Mouse (Mus musculus): ENCODE results near the gene Aicda. TPM values are rescaled to one million over a fixed set of nuclear protein-coding genes. Genes with fewer than 3 reads are reported as not detected.

Gene Aicda
- total and polyA plus RNA-seq, 3 experiments = 5.4 to 41.1 (median 33.3) TPM

DNA sequence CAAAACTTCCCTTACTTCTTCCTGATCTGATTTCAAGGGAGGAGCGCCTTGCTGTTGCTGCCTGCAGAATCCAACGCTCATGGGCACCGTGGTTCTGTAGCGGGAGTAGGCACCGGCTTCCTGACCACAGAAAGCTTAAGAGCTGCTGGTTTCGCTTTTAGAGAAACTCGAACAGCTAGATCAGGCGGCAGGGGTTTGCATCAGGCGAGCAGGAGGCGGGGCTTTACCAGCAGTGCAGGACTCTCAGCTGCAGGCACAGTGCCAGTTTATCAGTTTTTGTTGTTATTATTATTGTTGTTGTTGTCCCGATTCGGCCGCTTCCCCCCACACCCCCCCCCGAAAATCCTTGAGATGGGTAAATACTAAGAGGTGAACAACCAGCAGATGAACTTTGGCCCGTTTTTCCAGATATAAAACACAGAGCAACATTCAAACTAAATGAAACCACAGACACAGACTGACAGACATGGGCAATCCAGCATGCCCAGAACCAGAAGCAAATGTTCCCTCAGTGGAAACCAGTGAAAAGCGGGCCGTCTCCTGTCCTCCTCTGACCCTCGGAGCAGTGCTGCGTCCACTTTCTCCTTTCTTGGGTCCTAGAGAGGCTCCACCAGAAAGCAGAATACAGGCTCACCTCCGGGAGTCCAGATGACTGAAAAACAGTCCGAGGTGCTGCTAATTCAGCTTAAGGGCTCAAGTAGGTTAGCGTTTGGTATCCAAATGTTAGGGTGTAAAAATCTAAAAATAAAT lies 48.8 kb downstream of the Aicda start, which contains the start of gene Apobec1 (continued):
- TF ChIP-seq KAT2A (IDR thresholded peaks at IDR 0.05; ENCODE audit: insufficient replicate concordance, low read length) (no peak), NRF1 (IDR thresholded peaks at IDR 0.05; ENCODE audit: low read depth, low read length) (0 out of 2 replicates have a peak, but pooled peaks have one; percentile 8), ETS1 (conservative IDR thresholded peaks at IDR 0.05; ENCODE audit: low read depth, low read length) (peak; percentile 81), PAX5 (IDR thresholded peaks at IDR 0.05; ENCODE audit: low read length) (no peak), TCF12 (IDR thresholded peaks at IDR 0.05; ENCODE audit: low read depth, low read length) (peak; percentile 64), CTCF (conservative IDR thresholded peaks at IDR 0.05 in 1 of 2, IDR thresholded peaks at IDR 0.05 in 1 of 2; ENCODE audit: low read depth in 2 of 2, low read length in 2 of 2) (no peak), ELF1 (IDR thresholded peaks at IDR 0.05; ENCODE audit: low read depth, low read length) (peak; percentile 42; the same call in 1 of the 2 replicates), POLR2AphosphoS2 (IDR thresholded peaks at IDR 0.05; ENCODE audit: low read depth, low read length) (peak; percentile 60; the same call in 1 of the 2 replicates), CHD1 (IDR thresholded peaks at IDR 0.05; ENCODE audit: low read depth, low read length) (peak; percentile 35)

DNA sequence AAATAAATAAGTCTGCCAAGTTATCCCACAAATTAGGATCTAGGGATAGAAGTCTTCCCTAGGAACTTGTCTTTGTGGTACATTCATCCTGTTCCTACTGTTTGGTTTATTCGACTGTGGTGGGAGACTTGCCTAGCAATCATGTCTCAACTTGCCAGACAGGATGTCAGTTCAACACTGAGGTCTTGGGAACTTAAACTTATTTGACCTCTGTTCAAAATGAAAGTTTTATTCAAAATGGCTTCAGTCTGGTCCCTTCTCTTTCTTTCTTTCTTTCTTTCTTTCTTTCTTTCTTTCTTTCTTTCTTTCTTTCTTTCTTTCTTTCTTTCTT lies 49.4 kb downstream of the Aicda start:
- dilution Hi-C loops (cut with MboI; ENCODE audit: extremely low pct_ligation_motif_present, extremely low pct_unique_long_range_greater_than_20kb, low sequenced_read_pairs) = no loop called here
- peak; percentile 57 for TF ChIP-seq EP300 (IDR thresholded peaks at IDR 0.05; ENCODE audit: low read length)
- no peak for TF ChIP-seq MYC (IDR thresholded peaks at IDR 0.05; ENCODE audit: low read depth, low read length)
- peak; percentile 93 for TF ChIP-seq CHD1 (IDR thresholded peaks at IDR 0.05; ENCODE audit: low read depth, low read length)
- Histone ChIP-seq H3K27ac (ENCODE audit: insufficient read depth, low read depth) (peak overlapping the region; percentile 95; the same call in 1 of the 2 replicates), H3K36me3 (replicated peaks in 1 of 2; ENCODE audit: control insufficient read depth in 1 of 2, insufficient read depth in 1 of 2, low read length in 1 of 2) (peaks cover 4 to 11% of the 10 kb centered on the region in 2 experiments), H3K4me3 (replicated peaks in 1 of 3; ENCODE audit: low read depth in 2 of 3, low read length in 2 of 3, poor library complexity in 1 of 3) (peak overlapping the region in 2 of 3 experiments; percentile 66 to 98), H3K9ac (ENCODE audit: insufficient read depth, low read depth) (peak overlapping the region; percentile 75), H3K27me3 (replicated peaks) (no peaks in the 10 kb centered on the region), H3K4me1 (ENCODE audit: control insufficient read depth in 1 of 2, insufficient read depth in 2 of 2) (peaks cover 2 to 11% of the 10 kb centered on the region in 2 experiments; a peak in 2 of 4 replicates), H3K9me3 (replicated peaks; ENCODE audit: low read length) (no peaks in the 10 kb centered on the region), H3K4me2 (ENCODE audit: insufficient read depth, low read depth, poor library complexity, severe bottlenecking) (peak overlapping the region; percentile 39), H3K79me2 (replicated peaks; ENCODE audit: control insufficient read depth, extremely low read depth, insufficient read depth, poor library complexity, severe bottlenecking) (peaks cover 34% of the 10 kb centered on the region)
- in situ Hi-C loops (cut with MboI; ENCODE audit: low pct_ligation_motif_present, low pct_unique_long_range_greater_than_20kb, low sequenced_read_pairs) = no loop called here
- peak; percentile 59 for DNase-seq (ENCODE audit: extremely low read depth)

DNA sequence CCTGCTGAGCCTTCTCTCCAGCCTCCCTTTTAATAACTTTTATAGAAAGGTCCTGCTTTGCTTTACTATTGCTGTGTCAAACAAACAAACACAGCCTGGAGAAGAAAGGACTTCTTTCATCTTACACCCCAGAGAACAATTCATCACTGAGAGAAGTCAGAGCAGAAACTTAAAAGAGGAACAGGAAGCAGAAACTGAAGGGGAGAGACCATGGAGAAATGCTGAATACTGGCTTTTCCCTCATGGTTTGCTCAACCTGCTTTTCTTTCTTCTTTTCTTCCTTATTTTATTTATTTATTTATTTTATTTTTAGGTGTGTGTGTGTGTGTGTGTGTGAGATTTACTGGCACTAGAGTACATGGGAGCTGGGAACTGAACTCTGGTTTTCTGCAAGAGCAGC lies 50.7 kb downstream of the Aicda start:
- Histone ChIP-seq H3K27ac (ENCODE audit: insufficient read depth, low read depth) (peak overlapping the region; percentile 16; the same call in 1 of the 2 replicates), H3K27me3 (replicated peaks) (no peaks in the 10 kb centered on the region), H3K9ac (ENCODE audit: insufficient read depth, low read depth) (no peak overlapping the region), H3K4me3 (replicated peaks in 1 of 3; ENCODE audit: low read depth in 2 of 3, low read length in 2 of 3, poor library complexity in 1 of 3) (no peak overlapping the region), H3K4me2 (ENCODE audit: insufficient read depth, low read depth, poor library complexity, severe bottlenecking) (no peak overlapping the region), H3K9me3 (replicated peaks; ENCODE audit: low read length) (no peaks in the 10 kb centered on the region), H3K79me2 (replicated peaks; ENCODE audit: control insufficient read depth, extremely low read depth, insufficient read depth, poor library complexity, severe bottlenecking) (peaks cover 22% of the 10 kb centered on the region), H3K36me3 (replicated peaks in 1 of 2; ENCODE audit: control insufficient read depth in 1 of 2, insufficient read depth in 1 of 2, low read length in 1 of 2) (peaks cover 4% of the 10 kb centered on the region in 2 experiments), H3K4me1 (ENCODE audit: control insufficient read depth in 1 of 2, insufficient read depth in 2 of 2) (peaks cover 2 to 11% of the 10 kb centered on the region in 2 experiments; a peak in 2 of 4 replicates)
- peak; percentile 34 for DNase-seq (ENCODE audit: extremely low read depth)
- dilution Hi-C loops (cut with MboI; ENCODE audit: extremely low pct_ligation_motif_present, extremely low pct_unique_long_range_greater_than_20kb, low sequenced_read_pairs) = no loop called here
- in situ Hi-C loops (cut with MboI; ENCODE audit: low pct_ligation_motif_present, low pct_unique_long_range_greater_than_20kb, low sequenced_read_pairs) = no loop called here
- TF ChIP-seq IRF4 (IDR thresholded peaks at IDR 0.05; ENCODE audit: low read depth, low read length) (peak; percentile 58; the same call in 1 of the 2 replicates), ZC3H11A (IDR thresholded peaks at IDR 0.05; ENCODE audit: low read depth, low read length) (no peak), CHD1 (IDR thresholded peaks at IDR 0.05; ENCODE audit: low read depth, low read length) (no peak), E2F4 (IDR thresholded peaks at IDR 0.05; ENCODE audit: insufficient replicate concordance, low read depth, low read length) (no peak), GABPA (IDR thresholded peaks at IDR 0.05; ENCODE audit: insufficient replicate concordance, low read depth, low read length) (no peak), KAT2A (IDR thresholded peaks at IDR 0.05; ENCODE audit: insufficient replicate concordance, low read length) (no peak), CTCF (conservative IDR thresholded peaks at IDR 0.05 in 1 of 2, IDR thresholded peaks at IDR 0.05 in 1 of 2; ENCODE audit: low read depth in 2 of 2, low read length in 2 of 2) (no peak), TBP (conservative IDR thresholded peaks at IDR 0.05; ENCODE audit: low read depth, low read length) (no peak), POLR2AphosphoS2 (IDR thresholded peaks at IDR 0.05; ENCODE audit: low read depth, low read length) (no peak), RAD21 (IDR thresholded peaks at IDR 0.05; ENCODE audit: low read depth, low read length) (no peak), POLR2A (IDR thresholded peaks at IDR 0.05; ENCODE audit: low read depth, low read length) (no peak), TCF12 (IDR thresholded peaks at IDR 0.05; ENCODE audit: low read depth, low read length) (no peak), MYC (IDR thresholded peaks at IDR 0.05; ENCODE audit: low read depth, low read length) (no peak), MEF2A (IDR thresholded peaks at IDR 0.05; ENCODE audit: borderline replicate concordance, low read depth, low read length) (no peak), PAX5 (IDR thresholded peaks at IDR 0.05; ENCODE audit: low read length) (no peak), ZNF384 (IDR thresholded peaks at IDR 0.05; ENCODE audit: low read depth, low read length) (no peak), MAX (IDR thresholded peaks at IDR 0.05; ENCODE audit: low read length) (no peak), ZKSCAN1 (IDR thresholded peaks at IDR 0.05; ENCODE audit: borderline replicate concordance, low read depth, low read length) (no peak), CHD2 (IDR thresholded peaks at IDR 0.05; ENCODE audit: low read length) (no peak), SIN3A (IDR thresholded peaks at IDR 0.05; ENCODE audit: low read length) (no peak), EP300 (IDR thresholded peaks at IDR 0.05; ENCODE audit: low read length) (peak; percentile 54; the same call in 1 of the 2 replicates), HCFC1 (IDR thresholded peaks at IDR 0.05; ENCODE audit: low read depth, low read length) (no peak), JUN (IDR thresholded peaks at IDR 0.05; ENCODE audit: insufficient read depth, low read depth, low read length) (no peak), USF2 (conservative IDR thresholded peaks at IDR 0.05; ENCODE audit: low read depth, low read length) (no peak)

Data from CH12.LX (cell line).